Mouse (Mus musculus) intestine, postnatal 0 days (tissue): Measurements from ENCODE around the gene BC005537. TPM values are rescaled to one million over a fixed set of nuclear protein-coding genes. Genes with fewer than 3 reads are reported as not detected.
A peak's percentile ranks its signal among the peaks of the same experiment; 100 is the strongest.

Experiments used
- ATAC-seq: fragments of 200-750 bp; cut with Nextera tagmentation; 2 replicates; pipeline ENCODE4 v1.8.0; 2017; ENCODE audit warnings: mild to moderate bottlenecking, moderate TSS enrichment, moderate library complexity
- H3K27ac ChIP-seq: fragments of 300-500 bp; sonication (generic); 2 replicates; pipeline ENCODE4 v1.5.1; 2014; ENCODE audit warnings: mild to moderate bottlenecking, low read depth, low read length, moderate library complexity
- H3K27me3 ChIP-seq: fragments of 300-500 bp; sonication (generic); replicated peaks from 2 replicates; pipeline ENCODE4 v1.6.1; 2014; ENCODE audit warnings: low read length, mixed read lengths; ENCODE audit not compliant: control insufficient read depth, insufficient read depth
- H3K36me3 ChIP-seq: fragments of 300-500 bp; sonication (generic); 2 replicates; pipeline ENCODE4 v1.6.1; 2014; ENCODE audit warnings: mild to moderate bottlenecking, moderate library complexity; ENCODE audit not compliant: control insufficient read depth, insufficient read depth
- H3K4me1 ChIP-seq: fragments of 300-500 bp; sonication (generic); replicated peaks from 2 replicates; pipeline ENCODE4 v1.6.1; 2014; ENCODE audit warnings: antibody characterized with exemption, low read length, mixed read lengths; ENCODE audit not compliant: control insufficient read depth, insufficient read depth
- H3K4me2 ChIP-seq: fragments of 300-500 bp; sonication (generic); replicated peaks from 2 replicates; pipeline ENCODE4 v1.6.1; 2014; ENCODE audit warnings: low read depth, mild to moderate bottlenecking, moderate library complexity
- H3K4me3 ChIP-seq: fragments of 300-500 bp; sonication (generic); 2 replicates; pipeline ENCODE4 v1.5.1; 2014; ENCODE audit warnings: low read depth, low read length
- H3K9ac ChIP-seq: fragments of 300-500 bp; sonication (generic); 2 replicates; pipeline ENCODE4 v1.6.1; 2014; ENCODE audit warnings: mild to moderate bottlenecking, low read depth, low read length
- H3K9me3 ChIP-seq: fragments of 300-500 bp; sonication (generic); 2 replicates; pipeline ENCODE4 v1.6.1; 2016; ENCODE audit warnings: mixed run types; ENCODE audit not compliant: control insufficient read depth
- CTCF ChIP-seq: sonication (generic); IDR thresholded peaks from 2 replicates; pipeline ENCODE4 v1.5.1; 2016; ENCODE audit warnings: low read depth, mild to moderate bottlenecking, control low read depth, antibody characterized with exemption, moderate library complexity
- WGBS: fragments of 180-500 bp; shearing (Covaris S2); extraction: QIAGEN DNeasy Blood & Tissue Kit; methylation state at CpG from one replicate; pipeline ENCODE4 v1.1.7; 2014; 5-methylcytosine and 5-hydroxymethylcytosine counted together
- polyA plus RNA-seq: library from polyadenylated mRNA; unstranded; fragments of >200 nt; fragmentation: Nextera tagmentation; extraction: Ambion mirVana; gene quantifications from 2 replicates; pipeline ENCODE4 v1.2.1, GENCODE M21; 2015

Gene BC005537
- polyA plus RNA-seq, 1 experiment from 2014 or later = 15.4 TPM

- H3K27me3 ChIP-seq = no peaks in the 10 kb centered on the region
- H3K36me3 ChIP-seq = peaks cover under 1% of the 10 kb centered on the region
- no peak overlapping the region for H3K9ac ChIP-seq
- ATAC-seq = no peak
- H3K27ac ChIP-seq = no peak overlapping the region
- no peaks in the 10 kb centered on the region for H3K9me3 ChIP-seq
- TF ChIP-seq CTCF = no peak
- WGBS = 90% methylated on average over 4 of the region's 4 CpGs
- no peaks in the 10 kb centered on the region for H3K4me1 ChIP-seq
- H3K4me3 ChIP-seq = no peak overlapping the region
- H3K4me2 ChIP-seq = no peak overlapping the region
These were observed 23.2 kb downstream of the BC005537 start for GRCm38 (mm10) chr13:24824647-24825046.

GRCm38 (mm10) chr13:24825587-24825986 lies 24.1 kb downstream of the BC005537 start:
- no peaks in the 10 kb centered on the region for H3K4me1 ChIP-seq
- no peak overlapping the region for H3K9ac ChIP-seq
- WGBS = 83% methylated on average over 4 of the region's 4 CpGs
- no peaks in the 10 kb centered on the region; the same call in 1 of the 2 replicates for H3K36me3 ChIP-seq
- no peak for ATAC-seq
- H3K27me3 ChIP-seq = no peaks in the 10 kb centered on the region
- no peak overlapping the region for H3K4me2 ChIP-seq
- H3K9me3 ChIP-seq = no peaks in the 10 kb centered on the region
- H3K4me3 ChIP-seq = no peak overlapping the region
- no peak overlapping the region for H3K27ac ChIP-seq
- TF ChIP-seq CTCF = no peak

- no peaks in the 10 kb centered on the region for H3K27me3 ChIP-seq
- no peak overlapping the region for H3K27ac ChIP-seq
- H3K9me3 ChIP-seq = no peaks in the 10 kb centered on the region
- H3K4me2 ChIP-seq = no peak overlapping the region
- TF ChIP-seq CTCF = no peak
- no peak for ATAC-seq
- no peak overlapping the region for H3K9ac ChIP-seq
- H3K4me1 ChIP-seq = no peaks in the 10 kb centered on the region
- H3K36me3 ChIP-seq = no peaks in the 10 kb centered on the region
- no peak overlapping the region for H3K4me3 ChIP-seq
- 64% methylated on average over 7 of the region's 7 CpGs for WGBS
These were observed 24.7 kb downstream of the BC005537 start for GRCm38 (mm10) chr13:24826116-24826515.

GRCm38 (mm10) chr13:24830756-24831352 lies 29.4 kb downstream of the BC005537 start:
- Histone ChIP-seq H3K4me3 (peak overlapping the region; percentile 96), H3K4me1 (no peaks in the 10 kb centered on the region), H3K9ac (peak overlapping the region; percentile 94), H3K36me3 (0 out of 2 replicates have a peak, but pooled peaks cover 3% of the 10 kb centered on the region), H3K27me3 (no peaks in the 10 kb centered on the region), H3K27ac (peak overlapping the region; percentile 93), H3K9me3 (no peaks in the 10 kb centered on the region), H3K4me2 (peak overlapping the region; percentile 89)
- TF ChIP-seq CTCF = no peak
- ATAC-seq = no peak
- 1% methylated on average over 20 of the region's 20 CpGs for WGBS

- Histone ChIP-seq H3K27ac (peak within 1 kb of the TSS; percentile 93), H3K27me3 (no peaks in the 10 kb centered on the region), H3K4me1 (no peaks in the 10 kb centered on the region), H3K36me3 (0 out of 2 replicates have a peak, but pooled peaks cover 4% of the 10 kb centered on the region), H3K9ac (peak within 1 kb of the TSS; percentile 94), H3K4me3 (peak within 1 kb of the TSS; percentile 96), H3K9me3 (no peaks in the 10 kb centered on the region), H3K4me2 (peak within 1 kb of the TSS; percentile 89)
- peak; percentile 96 for ATAC-seq
- under 1% methylated on average over 84 of the region's 90 CpGs for WGBS
- peak; percentile 34; the same call in 1 of the 2 replicates for TF ChIP-seq CTCF
These were observed 30.1 kb downstream of the BC005537 start, which contains the start of the genes Acot13 and Tdp2 for GRCm38 (mm10) chr13:24831353-24832130. Gene Acot13, minus strand, starts transcription at chr13:24831540. Gene Tdp2, plus strand, starts transcription at chr13:24831679.

- Histone ChIP-seq H3K4me3 (peak overlapping the region; percentile 96), H3K9me3 (no peaks in the 10 kb centered on the region), H3K27me3 (no peaks in the 10 kb centered on the region), H3K9ac (peak overlapping the region; percentile 94), H3K4me1 (no peaks in the 10 kb centered on the region), H3K36me3 (peaks cover 7% of the 10 kb centered on the region; the same call in 1 of the 2 replicates), H3K4me2 (peak overlapping the region; percentile 89), H3K27ac (peak overlapping the region; percentile 93)
- no peak for ATAC-seq
- no peak for TF ChIP-seq CTCF
- 2% methylated on average over 21 of the region's 21 CpGs for WGBS
These were observed 30.8 kb downstream of the BC005537 start for GRCm38 (mm10) chr13:24832131-24832810.
